In the genomic region with DNA sequence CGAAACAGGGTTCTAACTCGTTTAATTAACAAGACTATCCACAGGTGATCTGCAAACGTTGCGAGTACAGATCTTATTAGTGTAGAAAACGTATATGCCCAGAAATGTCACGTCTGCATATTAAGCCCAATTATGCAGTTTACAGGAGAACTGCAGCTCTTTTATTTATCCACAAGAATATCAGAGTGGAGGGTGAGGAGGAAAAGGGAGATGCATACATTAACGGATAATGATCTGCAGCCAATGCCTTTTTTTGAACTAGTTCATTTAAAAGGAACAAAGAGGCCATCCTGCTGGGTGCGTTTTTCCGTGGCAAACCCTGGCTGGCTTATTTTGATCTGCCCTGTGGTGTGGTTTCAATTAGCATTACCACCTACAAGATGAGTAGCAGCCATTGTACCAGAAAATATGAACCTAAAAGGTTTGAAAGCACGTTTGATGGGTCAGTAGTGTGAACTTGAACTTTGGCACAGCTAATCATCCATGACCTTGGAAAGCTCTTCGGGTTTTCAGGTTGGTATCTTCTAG, we compare ENCODE assay signal across 12 mouse cellular contexts.
"Had no signal": no experiment of that assay in that cellular context is flagged by ENCODE, and none has a peak within 500 bp of the region (broad histone marks: within the 10 kb centered on the region; RNA-seq: fewer than 3 reads in every experiment).

No protein-coding gene starts in this region.

- H3K27ac ChIP-seq: kidney, embryonic 15.5 days; limb, embryonic 13.5 days; liver, embryonic 14.5 days; neural tube, embryonic 12.5 days; stomach, embryonic 15.5 days had no signal

- H3K9me3 ChIP-seq: kidney, embryonic 15.5 days; limb, embryonic 13.5 days; neural tube, embryonic 12.5 days; stomach, embryonic 15.5 days had no signal

- H3K4me3 ChIP-seq: kidney, embryonic 15.5 days; limb, embryonic 13.5 days; neural tube, embryonic 12.5 days; stomach, embryonic 15.5 days had no signal

- H3K4me1 ChIP-seq: kidney, embryonic 15.5 days; limb, embryonic 13.5 days; stomach, embryonic 15.5 days had no signal

- ATAC-seq: intestine, postnatal 0 days had no signal

- H3K27me3 ChIP-seq: kidney, embryonic 15.5 days; limb, embryonic 13.5 days; neural tube, embryonic 12.5 days; stomach, embryonic 15.5 days had no signal

- H3K4me2 ChIP-seq: kidney, embryonic 15.5 days; limb, embryonic 13.5 days; neural tube, embryonic 12.5 days; stomach, embryonic 15.5 days had no signal

- H3K9ac ChIP-seq: kidney, embryonic 15.5 days; limb, embryonic 13.5 days; liver, embryonic 14.5 days; neural tube, embryonic 12.5 days; stomach, embryonic 15.5 days had no signal

- H3K36me3 ChIP-seq: kidney, embryonic 15.5 days; limb, embryonic 13.5 days; neural tube, embryonic 12.5 days; stomach, embryonic 15.5 days had no signal

- DNase-seq: kidney, postnatal 14 days; layer of hippocampus, postnatal 36 days; lung, adult 18-20 months; right cerebral cortex, postnatal 14 days; thymus, adult 2 months; thymus, postnatal 25 days had no signal
